Comparison of ENCODE assay signal across 9 mouse cellular contexts in genomic region chr15:65703559-65703958, GRCm38 (mm10).
DNase-seq lines count a peak whose midpoint lies in the region; ATAC-seq and TF ChIP-seq lines count a peak whose summit lies in the region.
"Had no signal": no experiment of that assay in that cellular context is flagged by ENCODE, and none has a peak within 500 bp of the region (broad histone marks: within the 10 kb centered on the region; RNA-seq: fewer than 3 reads in every experiment).

No protein-coding gene starts in this region.

- H3K9ac ChIP-seq in lung, embryonic 14.5 days = no peak overlapping the region

- peak; percentile 62 for TF ChIP-seq CTCF in lung, embryonic 14.5 days (IDR thresholded peaks at IDR 0.05; ENCODE audit: low read depth)

- no peak overlapping the region for H3K27ac ChIP-seq in lung, embryonic 14.5 days (ENCODE audit: low read depth)
- H3K27ac ChIP-seq: macrophage had no signal

- H3K4me3 ChIP-seq in lung, embryonic 14.5 days (ENCODE audit: low read depth, low read length) = no peak overlapping the region
- H3K4me3 ChIP-seq: erythroblast, embryonic 14.5 days had no signal

- intact Hi-C loops in left cerebral cortex, postnatal 36 days (cut with DNase I) = loop anchor here (2.0 to 5.0 kb wide), 4 partner anchors 783 to 1017 kb away; no protein-coding TSS in a partner anchor

- no peaks in the 10 kb centered on the region for H3K9me3 ChIP-seq in lung, embryonic 14.5 days (ENCODE audit: low read depth, low read length)

- no peaks in the 10 kb centered on the region for H3K27me3 ChIP-seq in lung, embryonic 14.5 days (ENCODE audit: insufficient read depth, low read length)

- WGBS in lung, embryonic 14.5 days = 30% methylated on average over 3 of the region's 3 CpGs

- H3K4me1 ChIP-seq in lung, embryonic 14.5 days (ENCODE audit: insufficient read depth) = no peaks in the 10 kb centered on the region

- no peak overlapping the region for H3K4me2 ChIP-seq in lung, embryonic 14.5 days

- DNase-seq in lung, embryonic 14.5 days = peak; percentile 37
- DNase-seq in lung, postnatal 4 days = no peak
- DNase-seq in frontal cortex, adult 2 months (ENCODE audit: extremely low spot score in 1 of 2, low spot score in 1 of 2) = peak; percentile 20 to 73
- DNase-seq in left cerebral cortex, postnatal 36 days (ENCODE audit: low spot score in 2 of 2) = peak; percentile 21 to 22
- DNase-seq in MN1 (ENCODE audit: low spot score) = no peak

- no peaks in the 10 kb centered on the region for H3K36me3 ChIP-seq in lung, embryonic 14.5 days (ENCODE audit: insufficient read depth)

- no peak for ATAC-seq in lung, embryonic 14.5 days (ENCODE audit: insufficient read depth)
- peak; percentile 90; the same call in 1 of the 2 replicates for ATAC-seq in cerebellum, adult (ENCODE audit: insufficient number of reproducible peaks, low FRiP score, low TSS enrichment)
- ATAC-seq in megakaryocyte-erythroid progenitor cell, adult 5-6 weeks (replicated peaks; ENCODE audit: low FRiP score, low TSS enrichment, poor library complexity, severe bottlenecking) = no peak

Comparison
In these comparisons a context has a peak if more than half of its experiments do, and no peak if none do; other contexts are left out.
1. DNase-seq: peak in lung, embryonic 14.5 days (single experiment), frontal cortex, adult 2 months (2 of 2) and left cerebral cortex, postnatal 36 days (2 of 2); none in lung, postnatal 4 days (0 of 2) and MN1 (single experiment).